Mouse (Mus musculus) liver, embryonic 11.5 days (tissue): Measurements from ENCODE around the gene 1110051M20Rik. TPM values are rescaled to one million over a fixed set of nuclear protein-coding genes. Genes with fewer than 3 reads are reported as not detected.

Source experiments
- ATAC-seq: fragments of 200-750 bp; cut with Nextera tagmentation; replicated peaks from 2 replicates; pipeline ENCODE4 v1.8.0; 2017; ENCODE audit warnings: moderate number of reproducible peaks, mild to moderate bottlenecking, moderate TSS enrichment, moderate library complexity; ENCODE audit not compliant: low FRiP score
- DNase-seq: peaks from one replicate; pipeline ENCODE4 v3.0.0-alpha.2; 2017; ENCODE audit warnings: low spot score
- H3K27ac ChIP-seq: fragments of 300-500 bp; sonication (generic); 2 replicates; pipeline ENCODE4 v1.5.1; 2014; ENCODE audit warnings: mild to moderate bottlenecking, low read depth, low read length, control low read depth
- H3K27me3 ChIP-seq: fragments of 300-500 bp; sonication (generic); replicated peaks from 2 replicates; pipeline ENCODE4 v1.6.1; 2014; ENCODE audit warnings: low read length, mixed read lengths; ENCODE audit not compliant: control insufficient read depth, insufficient read depth
- H3K36me3 ChIP-seq: fragments of 300-500 bp; sonication (generic); 2 replicates; pipeline ENCODE4 v1.6.1; 2014; ENCODE audit warnings: mild to moderate bottlenecking, low read length, moderate library complexity, mixed read lengths; ENCODE audit not compliant: control insufficient read depth, insufficient read depth
- H3K4me1 ChIP-seq: fragments of 300-500 bp; sonication (generic); replicated peaks from 2 replicates; pipeline ENCODE4 v1.6.1; 2014; ENCODE audit warnings: low read length, mixed read lengths; ENCODE audit not compliant: control insufficient read depth, insufficient read depth
- H3K4me2 ChIP-seq: fragments of 300-500 bp; sonication (generic); 2 replicates; pipeline ENCODE4 v1.6.1; 2014; ENCODE audit warnings: mild to moderate bottlenecking, control low read depth, moderate library complexity
- H3K4me3 ChIP-seq: fragments of 300-500 bp; sonication (generic); 2 replicates; pipeline ENCODE4 v1.5.1; 2014; ENCODE audit warnings: low read depth, low read length, control low read depth
- H3K9ac ChIP-seq: fragments of 300-500 bp; sonication (generic); 2 replicates; pipeline ENCODE4 v1.6.1; 2014; ENCODE audit warnings: low read depth, low read length, control low read depth
- H3K9me3 ChIP-seq: fragments of 300-500 bp; sonication (generic); 2 replicates; pipeline ENCODE4 v1.6.1; 2016; ENCODE audit warnings: low read length, inconsistent platforms, mixed read lengths; ENCODE audit not compliant: control insufficient read depth
- WGBS: fragments of 180-500 bp; shearing (Covaris S2); extraction: QIAGEN DNeasy Blood & Tissue Kit; methylation state at CpG from one replicate; pipeline ENCODE4 v1.1.7; 2014; 5-methylcytosine and 5-hydroxymethylcytosine counted together
- polyA plus RNA-seq: library from polyadenylated mRNA; unstranded; fragments of >200 nt; fragmentation: Nextera tagmentation; extraction: Ambion mirVana; gene quantifications from 2 replicates; pipeline ENCODE4 v1.2.1, GENCODE M21; 2014

The 1110051M20Rik gene
- polyA plus RNA-seq, 1 experiment from 2014 or later, result 23.7 TPM

DNA sequence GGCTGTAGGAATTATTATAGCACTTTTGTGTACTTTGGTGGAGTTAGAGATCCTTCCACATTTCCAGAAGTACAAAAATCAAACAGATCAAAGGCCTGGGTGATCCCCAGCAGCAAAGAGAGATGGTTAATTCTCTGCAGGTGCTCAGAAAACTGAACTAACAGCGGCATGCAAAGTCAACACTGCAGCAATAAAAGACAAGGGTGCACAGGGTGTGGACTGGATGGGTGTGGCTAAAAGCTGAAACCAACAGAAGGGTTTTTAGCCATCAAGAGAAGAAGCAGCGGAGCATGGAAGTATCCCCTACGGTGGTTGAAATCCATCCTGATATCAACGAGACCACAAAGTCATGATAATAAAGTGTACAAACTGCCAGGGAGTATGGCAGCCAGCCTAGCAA, 122.0 kb downstream of the 1110051M20Rik start:
- Histone ChIP-seq H3K9ac (no peak overlapping the region), H3K4me1 (no peaks in the 10 kb centered on the region), H3K4me2 (no peak overlapping the region), H3K27me3 (no peaks in the 10 kb centered on the region), H3K36me3 (no peaks in the 10 kb centered on the region), H3K27ac (no peak overlapping the region), H3K4me3 (no peak overlapping the region), H3K9me3 (no peaks in the 10 kb centered on the region)
- DNase-seq (no peak), ATAC-seq (no peak)
- WGBS, result 53% methylated on average over 4 of the region's 4 CpGs

DNA sequence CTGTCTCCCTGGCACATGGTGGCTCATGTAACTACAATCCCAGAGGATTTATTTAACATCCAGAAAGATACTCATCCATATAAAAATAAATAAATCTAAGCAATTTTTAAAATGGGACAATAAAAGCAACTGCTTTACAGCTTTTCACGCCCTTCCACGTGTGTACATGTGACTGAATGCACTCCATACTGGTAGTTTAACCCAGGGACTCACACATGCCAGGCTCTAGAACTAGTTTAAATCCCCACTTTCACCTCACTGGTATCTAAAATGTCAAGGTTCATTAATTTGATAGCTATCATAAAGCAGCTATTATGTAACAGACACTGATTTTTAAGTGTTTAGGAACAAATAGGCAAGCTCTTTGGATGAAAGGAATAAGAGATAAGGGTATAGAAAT, 122.6 kb downstream of the 1110051M20Rik start:
- H3K9me3 ChIP-seq, result no peaks in the 10 kb centered on the region
- H3K9ac ChIP-seq, result no peak overlapping the region
- no peak overlapping the region for H3K4me2 ChIP-seq
- WGBS, result 83% methylated on average over 2 of the region's 2 CpGs
- ATAC-seq, result no peak
- no peaks in the 10 kb centered on the region for H3K36me3 ChIP-seq
- H3K27me3 ChIP-seq, result no peaks in the 10 kb centered on the region
- no peak overlapping the region for H3K4me3 ChIP-seq
- no peak for DNase-seq
- H3K27ac ChIP-seq, result no peak overlapping the region
- H3K4me1 ChIP-seq, result no peaks in the 10 kb centered on the region

DNA sequence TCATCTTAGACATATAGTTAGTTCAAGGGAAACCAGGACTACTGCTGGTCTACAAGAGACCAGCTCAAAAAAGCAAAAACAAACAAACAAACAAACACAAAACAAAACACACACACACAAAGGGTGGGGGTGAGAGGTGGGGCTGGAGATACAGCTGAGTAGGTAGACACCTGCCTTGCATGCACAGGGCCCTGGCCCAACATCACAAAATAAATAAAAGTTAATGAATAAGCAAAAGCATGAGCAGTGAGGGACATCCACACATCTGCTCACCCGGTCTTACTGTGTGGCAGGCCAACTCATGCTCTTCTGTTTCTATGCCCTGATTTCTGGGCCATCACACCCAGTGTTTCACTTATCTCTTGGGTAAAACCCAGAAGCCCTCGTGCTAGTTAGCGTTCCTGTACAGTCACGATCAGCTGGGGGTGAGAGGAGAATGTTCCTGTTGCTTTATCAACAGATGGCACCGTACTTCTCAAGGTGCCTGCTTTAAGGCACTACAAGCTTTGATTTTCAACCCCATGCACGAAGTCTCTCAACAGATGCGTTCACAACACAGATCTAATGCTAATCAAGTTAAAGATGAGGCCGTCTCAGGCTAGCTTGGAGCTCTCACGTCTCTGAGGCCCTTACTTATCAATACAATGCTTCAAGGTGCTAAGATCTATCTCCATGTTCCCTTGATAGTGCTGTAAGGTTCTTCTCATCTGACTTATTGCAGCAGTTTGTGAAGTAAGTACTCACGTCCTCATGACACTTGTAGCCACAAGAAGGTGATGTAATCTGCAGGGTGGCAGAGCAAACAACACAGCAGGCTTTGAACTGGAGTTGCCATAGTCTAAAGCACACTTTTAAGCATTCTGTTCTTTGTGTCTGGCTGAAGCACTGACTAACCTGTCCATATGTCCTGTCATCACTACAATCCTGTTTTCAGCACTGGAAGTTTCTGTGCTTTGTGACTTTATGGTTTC, 123.7 kb downstream of the 1110051M20Rik start:
- ATAC-seq, result no peak
- no peaks in the 10 kb centered on the region for H3K4me1 ChIP-seq
- no peak overlapping the region for H3K4me2 ChIP-seq
- no peaks in the 10 kb centered on the region for H3K27me3 ChIP-seq
- no peak overlapping the region for H3K4me3 ChIP-seq
- no peaks in the 10 kb centered on the region for H3K36me3 ChIP-seq
- no peak overlapping the region for H3K9ac ChIP-seq
- H3K27ac ChIP-seq, result no peak overlapping the region
- H3K9me3 ChIP-seq, result no peaks in the 10 kb centered on the region
- WGBS, result 67% methylated on average over 10 of the region's 10 CpGs
- DNase-seq, result no peak

DNA sequence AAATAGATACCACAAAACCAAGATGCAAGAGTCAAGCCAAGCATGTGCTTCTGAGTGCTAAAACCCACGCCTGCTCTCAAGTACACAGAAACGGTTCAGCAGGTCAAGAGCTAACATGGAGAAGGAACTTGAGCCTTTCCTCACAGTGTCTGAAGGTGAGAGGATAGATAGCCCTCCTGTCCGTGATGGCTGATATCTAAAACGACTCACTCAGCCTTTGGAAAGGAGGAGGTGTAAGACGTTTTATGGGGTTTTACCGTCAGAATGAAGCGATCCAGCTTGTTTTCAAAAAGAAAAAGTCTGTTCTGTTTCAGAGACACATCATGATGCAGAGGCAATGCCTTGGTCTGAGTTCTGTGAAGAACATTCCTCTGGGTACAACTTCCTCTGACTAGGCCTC, 130.3 kb downstream of the 1110051M20Rik start:
- ATAC-seq (no peak), DNase-seq (no peak)
- no peaks in the 10 kb centered on the region for H3K36me3 ChIP-seq
- H3K9me3 ChIP-seq, result no peaks in the 10 kb centered on the region
- H3K4me2 ChIP-seq, result no peak overlapping the region
- 74% methylated on average over 7 of the region's 7 CpGs for WGBS
- no peak overlapping the region for H3K27ac ChIP-seq
- 0 out of 2 replicates have a peak, but pooled peaks cover 2% of the 10 kb centered on the region for H3K4me1 ChIP-seq
- no peak overlapping the region for H3K9ac ChIP-seq
- H3K4me3 ChIP-seq, result no peak overlapping the region
- H3K27me3 ChIP-seq, result no peaks in the 10 kb centered on the region

DNA sequence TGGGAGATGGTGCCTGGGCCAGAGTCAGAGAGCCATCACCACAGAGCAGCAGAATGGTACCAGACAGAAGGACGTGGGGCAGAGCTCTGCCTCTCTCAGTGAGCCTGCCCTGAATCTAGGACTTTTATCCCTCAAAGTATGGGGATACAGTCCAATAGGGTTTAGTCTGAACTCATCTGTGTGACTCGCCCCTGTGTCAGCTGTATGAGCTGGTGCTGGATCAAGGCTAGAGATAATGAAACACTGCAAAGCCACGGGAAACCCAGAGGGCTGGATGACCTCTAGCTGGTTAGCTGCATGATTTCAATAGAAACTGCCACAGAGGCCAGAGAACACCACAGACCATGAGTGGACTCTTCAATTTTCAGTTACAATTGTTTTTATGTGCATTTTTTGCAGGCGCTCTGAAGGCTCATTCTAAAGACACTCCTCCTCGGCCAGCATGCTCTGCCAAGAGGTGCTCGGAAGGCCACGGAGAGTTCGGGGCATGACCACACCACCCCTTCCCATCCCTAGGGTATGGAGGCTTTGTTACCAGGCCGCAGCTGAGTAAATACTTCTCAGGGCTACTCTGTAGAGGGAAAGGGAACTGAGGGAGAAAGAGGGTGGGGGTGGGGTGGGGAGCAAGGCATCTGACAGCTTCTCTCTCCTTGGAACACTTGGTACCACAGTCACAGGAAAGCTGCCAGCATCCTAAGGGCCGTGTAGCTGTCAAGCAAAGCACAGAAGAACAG, 131.8 kb downstream of the 1110051M20Rik start:
- WGBS, result 54% methylated on average over 10 of the region's 10 CpGs
- Histone ChIP-seq H3K4me2 (no peak overlapping the region), H3K4me3 (no peak overlapping the region), H3K36me3 (no peaks in the 10 kb centered on the region), H3K4me1 (peaks cover 7% of the 10 kb centered on the region; the same call in 1 of the 2 replicates), H3K9me3 (no peaks in the 10 kb centered on the region), H3K27me3 (no peaks in the 10 kb centered on the region), H3K9ac (no peak overlapping the region), H3K27ac (no peak overlapping the region)
- DNase-seq (no peak), ATAC-seq (no peak)

DNA sequence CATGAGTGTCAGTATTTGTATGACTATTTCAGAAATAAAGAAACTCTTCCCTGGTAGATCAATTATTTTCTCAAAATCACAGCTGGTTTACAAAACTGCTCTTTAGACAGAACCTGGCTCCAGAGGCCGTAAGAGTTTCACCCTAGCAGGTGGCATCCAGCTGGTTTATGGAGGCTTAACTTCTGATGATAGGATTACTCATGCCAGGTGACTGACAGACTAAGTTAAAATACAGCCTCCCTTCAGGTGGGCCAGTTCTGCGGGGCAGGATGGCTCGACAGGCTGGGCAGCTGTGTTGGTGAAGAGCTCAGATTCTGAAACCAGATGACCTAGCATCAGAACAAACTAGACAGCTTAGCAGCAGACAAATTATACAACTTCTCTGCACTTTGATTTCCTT, 135.0 kb downstream of the 1110051M20Rik start:
- Histone ChIP-seq H3K4me3 (no peak overlapping the region), H3K36me3 (no peaks in the 10 kb centered on the region), H3K4me2 (no peak overlapping the region), H3K27me3 (no peaks in the 10 kb centered on the region), H3K9me3 (no peaks in the 10 kb centered on the region), H3K4me1 (peaks cover 7% of the 10 kb centered on the region; the same call in 1 of the 2 replicates), H3K27ac (no peak overlapping the region), H3K9ac (no peak overlapping the region)
- DNase-seq, result no peak
- no peak for ATAC-seq
- 79% methylated on average over 3 of the region's 3 CpGs for WGBS

DNA sequence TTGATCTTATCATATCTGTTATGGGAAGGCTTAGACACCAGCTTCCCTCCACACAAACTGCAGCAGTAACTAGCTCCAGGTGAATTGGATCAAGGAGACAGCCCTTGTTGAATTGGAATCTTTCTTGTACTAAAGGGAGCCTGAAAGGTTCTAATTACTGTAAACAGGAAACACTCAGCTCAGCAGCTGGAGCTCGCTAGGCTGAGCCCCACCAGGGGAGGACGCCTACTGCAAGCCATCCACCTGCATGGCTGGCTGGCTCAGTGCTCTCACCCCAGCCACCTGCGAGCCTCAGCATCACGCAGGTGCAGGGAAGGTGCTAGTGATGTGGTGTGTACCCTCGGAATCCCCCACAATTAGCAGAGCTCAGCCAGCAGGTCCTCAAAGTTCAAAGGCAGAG, 135.8 kb downstream of the 1110051M20Rik start:
- ATAC-seq (no peak), DNase-seq (no peak)
- no peak overlapping the region for H3K4me3 ChIP-seq
- 31% methylated on average over 5 of the region's 5 CpGs for WGBS
- H3K4me2 ChIP-seq, result no peak overlapping the region
- no peak overlapping the region for H3K27ac ChIP-seq
- H3K4me1 ChIP-seq, result peaks cover 7% of the 10 kb centered on the region; the same call in 1 of the 2 replicates
- no peaks in the 10 kb centered on the region for H3K27me3 ChIP-seq
- no peak overlapping the region for H3K9ac ChIP-seq
- H3K9me3 ChIP-seq, result no peaks in the 10 kb centered on the region
- no peaks in the 10 kb centered on the region for H3K36me3 ChIP-seq

DNA sequence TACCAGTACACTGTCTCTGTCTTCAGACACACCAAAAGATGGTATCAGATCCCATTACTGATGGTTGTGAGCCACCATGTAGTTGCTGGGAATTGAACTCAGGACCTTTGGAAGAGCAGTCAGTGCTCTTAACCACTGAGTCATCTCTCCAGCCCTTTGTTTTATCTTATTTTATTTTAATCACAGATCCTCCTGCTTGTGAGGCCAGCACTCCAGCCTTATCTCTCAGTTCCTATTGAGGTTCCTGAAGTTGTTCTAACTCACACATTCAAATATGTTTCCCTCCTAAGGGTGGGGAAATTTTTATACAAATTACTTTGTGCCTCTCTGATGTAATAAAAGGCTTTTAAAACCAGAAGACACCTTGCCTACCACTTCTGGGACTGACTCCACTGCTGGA, 137.9 kb downstream of the 1110051M20Rik start:
- H3K9ac ChIP-seq, result no peak overlapping the region
- no peak overlapping the region for H3K4me3 ChIP-seq
- H3K27me3 ChIP-seq, result no peaks in the 10 kb centered on the region
- DNase-seq (no peak), ATAC-seq (no peak)
- no peak overlapping the region for H3K27ac ChIP-seq
- no peaks in the 10 kb centered on the region for H3K36me3 ChIP-seq
- H3K4me2 ChIP-seq, result no peak overlapping the region
- no peaks in the 10 kb centered on the region for H3K9me3 ChIP-seq
- H3K4me1 ChIP-seq, result peaks cover 5% of the 10 kb centered on the region; the same call in 1 of the 2 replicates
